Mouse (Mus musculus): ENCODE measurements at regions not wholly inside any gene's neighbourhood (a gene's known extent, or its start where the extent isn't known, plus 50 kb on each side); places are given as distances from the start of the nearest gene placed in this dataset.

- TF ChIP-seq CTCF (IDR thresholded peaks at IDR 0.05; ENCODE audit: low read depth), result no peak
- TF ChIP-seq EP300 (IDR thresholded peaks at IDR 0.05; ENCODE audit: low read depth), result no peak
Observed at GRCm38 (mm10) chr7:138741816-138742515, 103.9 kb upstream of the Ppp2r2d start.
